Mouse (Mus musculus) stomach, embryonic 16.5 days (tissue): ENCODE data around the gene Neb. TPM values are rescaled to one million over a fixed set of nuclear protein-coding genes. Genes with fewer than 3 reads are reported as not detected.
A peak's percentile ranks its signal among the peaks of the same experiment; 100 is the strongest.

Experiments
- ATAC-seq: fragments of 200-750 bp; cut with Nextera tagmentation; 2 replicates; pipeline ENCODE4 v1.8.0; 2017; ENCODE audit warnings: moderate number of reproducible peaks, moderate TSS enrichment; ENCODE audit not compliant: insufficient read depth, low FRiP score
- H3K27ac ChIP-seq: fragments of 300-500 bp; sonication (generic); 2 replicates; pipeline ENCODE4 v1.5.1; 2014; ENCODE audit warnings: low read length
- H3K27me3 ChIP-seq: fragments of 300-500 bp; sonication (generic); 2 replicates; pipeline ENCODE4 v1.6.1; 2014; ENCODE audit warnings: low read length, control low read depth, mixed read lengths; ENCODE audit not compliant: control insufficient read depth, insufficient read depth
- H3K36me3 ChIP-seq: fragments of 300-500 bp; sonication (generic); 2 replicates; pipeline ENCODE4 v1.6.1; 2014; ENCODE audit warnings: low read length; ENCODE audit not compliant: control insufficient read depth, insufficient read depth
- H3K4me1 ChIP-seq: fragments of 300-500 bp; sonication (generic); 2 replicates; pipeline ENCODE4 v1.6.1; 2014; ENCODE audit warnings: low read length, control low read depth, mixed read lengths; ENCODE audit not compliant: control insufficient read depth, insufficient read depth
- H3K4me2 ChIP-seq: fragments of 300-500 bp; sonication (generic); 2 replicates; pipeline ENCODE4 v1.6.1; 2014; ENCODE audit warnings: low read depth, low read length, mixed read lengths
- H3K4me3 ChIP-seq: fragments of 300-500 bp; sonication (generic); replicated peaks from 2 replicates; pipeline ENCODE4 v1.5.1; 2014; ENCODE audit warnings: mild to moderate bottlenecking, low read length
- H3K9ac ChIP-seq: fragments of 300-500 bp; sonication (generic); 2 replicates; pipeline ENCODE4 v1.6.1; 2014; ENCODE audit warnings: low read length
- H3K9me3 ChIP-seq: fragments of 300-500 bp; sonication (generic); replicated peaks from 2 replicates; pipeline ENCODE4 v1.6.1; 2016; ENCODE audit warnings: low read length, control low read depth; ENCODE audit not compliant: control insufficient read depth
- WGBS: fragments of 180-500 bp; shearing (Covaris S2); extraction: QIAGEN DNeasy Blood & Tissue Kit; methylation state at CpG from one replicate; pipeline ENCODE4 v1.1.7; 2014; 5-methylcytosine and 5-hydroxymethylcytosine counted together
- polyA plus RNA-seq: library from polyadenylated mRNA; unstranded; fragments of >200 nt; fragmentation: Nextera tagmentation; extraction: Ambion mirVana; gene quantifications from 2 replicates; pipeline ENCODE4 v1.2.1, GENCODE M21; 2015

The Neb gene
- polyA plus RNA-seq, 1 experiment from 2014 or later = 58.5 TPM

GRCm38 (mm10) chr2:52331761-52332160 is 46.5 kb downstream of the Neb start:
- ATAC-seq = no peak
- no peaks in the 10 kb centered on the region for H3K4me1 ChIP-seq
- 87% methylated on average over 3 of the region's 3 CpGs for WGBS

GRCm38 (mm10) chr2:52327244-52327815 is 50.9 kb downstream of the Neb start:
- H3K27me3 ChIP-seq = no peaks in the 10 kb centered on the region
- H3K9ac ChIP-seq = no peak overlapping the region
- H3K4me1 ChIP-seq = no peaks in the 10 kb centered on the region
- 80% methylated on average over 4 of the region's 4 CpGs for WGBS
- no peak overlapping the region for H3K4me3 ChIP-seq
- H3K36me3 ChIP-seq = no peaks in the 10 kb centered on the region
- H3K9me3 ChIP-seq = no peaks in the 10 kb centered on the region
- no peak overlapping the region for H3K4me2 ChIP-seq
- no peak overlapping the region for H3K27ac ChIP-seq
- ATAC-seq = no peak

More at GRCm38 (mm10) chr2:52331761-52332160, 46.5 kb downstream of the Neb start:
- Histone ChIP-seq H3K27ac (no peak overlapping the region), H3K9me3 (no peaks in the 10 kb centered on the region), H3K4me2 (no peak overlapping the region), H3K36me3 (no peaks in the 10 kb centered on the region), H3K9ac (no peak overlapping the region), H3K4me3 (no peak overlapping the region), H3K27me3 (no peaks in the 10 kb centered on the region)

DNA sequence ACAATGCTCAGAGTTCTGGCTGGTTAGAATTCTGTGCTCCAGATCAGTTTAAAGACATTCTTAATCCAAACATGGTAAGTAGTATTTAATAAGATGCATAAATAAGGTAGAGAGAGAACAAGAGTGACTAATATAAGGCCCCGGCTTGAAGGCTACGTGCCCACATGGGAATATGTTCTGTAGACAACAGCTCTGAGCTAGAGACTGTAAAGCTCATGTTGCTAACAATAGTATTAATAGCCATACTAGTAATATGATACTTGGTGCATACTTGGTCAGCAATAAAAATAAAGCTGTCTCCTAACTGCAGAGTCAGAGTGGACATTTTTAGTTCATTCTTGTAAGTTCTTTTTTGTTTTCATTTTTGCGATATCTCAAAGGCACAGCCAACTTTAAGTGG is 56.4 kb downstream of the Neb start:
- 84% methylated on average over 3 of the region's 3 CpGs for WGBS
- Histone ChIP-seq H3K4me1 (0 out of 2 replicates have a peak, but pooled peaks cover 3% of the 10 kb centered on the region), H3K27me3 (no peaks in the 10 kb centered on the region), H3K4me2 (no peak overlapping the region), H3K4me3 (no peak overlapping the region), H3K27ac (no peak overlapping the region), H3K9me3 (no peaks in the 10 kb centered on the region), H3K9ac (no peak overlapping the region), H3K36me3 (no peaks in the 10 kb centered on the region)
- ATAC-seq = no peak

GRCm38 (mm10) chr2:52320175-52320574 is 58.1 kb downstream of the Neb start:
- ATAC-seq = no peak
- no peak overlapping the region for H3K4me2 ChIP-seq
- H3K9ac ChIP-seq = no peak overlapping the region
- 0 out of 2 replicates have a peak, but pooled peaks cover 3% of the 10 kb centered on the region for H3K4me1 ChIP-seq
- H3K9me3 ChIP-seq = no peaks in the 10 kb centered on the region
- 90% methylated on average over 2 of the region's 2 CpGs for WGBS
- H3K27ac ChIP-seq = no peak overlapping the region
- no peak overlapping the region for H3K4me3 ChIP-seq
- H3K36me3 ChIP-seq = no peaks in the 10 kb centered on the region
- no peaks in the 10 kb centered on the region for H3K27me3 ChIP-seq

DNA sequence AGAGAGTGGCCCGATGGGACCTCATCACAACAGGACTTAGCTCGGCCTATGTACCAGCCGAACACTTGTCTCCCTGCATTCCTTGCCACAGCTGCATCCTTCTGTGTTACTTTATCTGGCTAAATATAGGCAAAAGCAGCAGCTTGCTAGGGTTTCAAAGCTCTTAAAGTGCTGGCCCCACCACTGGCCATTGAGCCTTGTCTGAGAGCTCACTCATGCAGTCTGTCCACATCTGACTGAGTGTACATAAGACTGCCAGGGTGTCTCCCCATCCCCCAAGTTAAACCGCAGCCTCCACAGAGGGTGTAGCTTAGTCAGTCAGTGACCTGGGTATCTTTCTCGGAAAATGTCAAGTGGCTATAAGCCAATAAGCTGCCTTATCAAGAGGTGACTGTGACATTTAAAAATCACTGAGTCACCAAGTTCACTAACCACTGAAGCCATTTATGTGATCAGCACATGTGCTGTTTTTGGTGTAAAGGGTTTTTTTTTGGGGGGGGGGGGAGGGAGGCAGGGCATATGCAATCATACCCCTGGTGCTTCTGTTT is 59.2 kb downstream of the Neb start:
- Histone ChIP-seq H3K4me3 (no peak overlapping the region), H3K27ac (no peak overlapping the region), H3K27me3 (no peaks in the 10 kb centered on the region), H3K9ac (no peak overlapping the region), H3K4me1 (0 out of 2 replicates have a peak, but pooled peaks cover 3% of the 10 kb centered on the region), H3K9me3 (no peaks in the 10 kb centered on the region), H3K4me2 (no peak overlapping the region), H3K36me3 (no peaks in the 10 kb centered on the region)
- peak; percentile 87; the same call in 1 of the 2 replicates for ATAC-seq
- 49% methylated on average over 5 of the region's 5 CpGs for WGBS

GRCm38 (mm10) chr2:52317471-52317870 is 60.8 kb downstream of the Neb start:
- ATAC-seq = no peak
- no peaks in the 10 kb centered on the region for H3K9me3 ChIP-seq
- 0 out of 2 replicates have a peak, but pooled peaks cover 3% of the 10 kb centered on the region for H3K4me1 ChIP-seq
- H3K36me3 ChIP-seq = no peaks in the 10 kb centered on the region
- no peak overlapping the region for H3K9ac ChIP-seq
- H3K4me3 ChIP-seq = no peak overlapping the region
- H3K4me2 ChIP-seq = no peak overlapping the region
- WGBS = 74% methylated on average over 4 of the region's 4 CpGs
- no peaks in the 10 kb centered on the region for H3K27me3 ChIP-seq
- no peak overlapping the region for H3K27ac ChIP-seq

DNA sequence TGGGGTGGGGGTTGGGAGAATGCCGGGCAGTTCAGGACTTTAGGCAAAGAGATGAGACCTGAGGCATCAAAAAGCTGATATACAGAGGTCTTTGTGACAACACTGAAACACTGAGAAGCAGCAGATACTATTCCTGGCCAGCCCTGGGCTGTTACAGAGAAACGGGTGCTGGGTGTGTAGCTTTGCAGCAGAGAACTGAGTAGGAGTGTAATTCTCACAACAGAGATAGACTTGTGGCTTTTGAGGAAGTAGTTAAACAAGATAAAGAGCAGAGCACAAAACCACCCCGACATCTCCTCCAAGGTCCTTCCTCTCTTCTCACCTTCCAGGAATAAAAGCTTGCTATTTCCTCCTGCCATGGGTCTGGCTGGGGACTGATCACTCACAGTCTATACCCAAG is 62.5 kb downstream of the Neb start:
- Histone ChIP-seq H3K4me3 (no peak overlapping the region), H3K9me3 (no peaks in the 10 kb centered on the region), H3K27ac (no peak overlapping the region), H3K27me3 (no peaks in the 10 kb centered on the region), H3K4me2 (no peak overlapping the region), H3K9ac (no peak overlapping the region), H3K36me3 (no peaks in the 10 kb centered on the region), H3K4me1 (0 out of 2 replicates have a peak, but pooled peaks cover 3% of the 10 kb centered on the region)
- 55% methylated on average over 3 of the region's 3 CpGs for WGBS
- ATAC-seq = 0 out of 2 replicates have a peak, but pooled peaks have one; percentile 21

DNA sequence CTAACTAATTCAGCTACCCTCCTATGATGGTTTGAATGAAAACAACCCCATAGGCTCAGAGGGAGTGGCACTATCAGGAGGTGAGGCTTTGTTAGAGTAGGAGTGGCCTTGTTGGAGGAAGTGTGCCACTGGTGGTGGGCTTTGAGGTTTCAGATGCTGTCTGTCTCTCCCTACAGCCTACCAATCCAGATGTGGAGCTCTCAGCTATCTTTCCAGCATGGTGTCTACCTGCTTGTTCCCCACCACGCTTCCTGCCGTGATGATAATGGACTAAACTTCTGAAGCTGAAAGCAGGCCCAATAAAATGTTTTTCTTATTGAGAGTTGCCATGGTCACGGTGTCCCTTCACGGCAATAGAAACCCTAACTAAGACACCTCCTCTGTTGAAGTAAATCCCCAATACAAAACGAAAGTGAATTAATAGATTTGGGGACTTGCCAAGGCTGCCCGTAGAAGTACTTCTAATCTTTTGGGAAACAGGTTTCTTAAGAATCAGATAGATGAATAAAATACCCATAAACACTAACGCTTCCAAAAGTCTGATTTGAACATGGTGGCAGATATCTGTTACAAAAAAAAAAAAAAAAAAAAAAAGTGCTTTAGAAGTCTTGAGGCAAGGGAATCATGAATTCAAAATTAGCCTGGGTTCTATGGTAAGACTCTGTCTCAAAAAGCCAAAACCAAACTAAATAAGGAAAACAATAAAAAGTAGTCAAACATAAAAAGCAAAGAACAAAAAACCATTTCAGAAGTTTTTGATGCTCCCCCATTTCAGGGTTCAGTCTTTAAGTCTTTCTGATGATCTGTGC is 63.1 kb downstream of the Neb start:
- WGBS = 84% methylated on average over 7 of the region's 7 CpGs
- no peak for ATAC-seq
- H3K4me2 ChIP-seq = no peak overlapping the region
- H3K9me3 ChIP-seq = no peaks in the 10 kb centered on the region
- H3K4me3 ChIP-seq = no peak overlapping the region
- no peak overlapping the region for H3K9ac ChIP-seq
- H3K36me3 ChIP-seq = no peaks in the 10 kb centered on the region
- no peaks in the 10 kb centered on the region for H3K27me3 ChIP-seq
- no peak overlapping the region for H3K27ac ChIP-seq
- H3K4me1 ChIP-seq = 0 out of 2 replicates have a peak, but pooled peaks cover 3% of the 10 kb centered on the region

DNA sequence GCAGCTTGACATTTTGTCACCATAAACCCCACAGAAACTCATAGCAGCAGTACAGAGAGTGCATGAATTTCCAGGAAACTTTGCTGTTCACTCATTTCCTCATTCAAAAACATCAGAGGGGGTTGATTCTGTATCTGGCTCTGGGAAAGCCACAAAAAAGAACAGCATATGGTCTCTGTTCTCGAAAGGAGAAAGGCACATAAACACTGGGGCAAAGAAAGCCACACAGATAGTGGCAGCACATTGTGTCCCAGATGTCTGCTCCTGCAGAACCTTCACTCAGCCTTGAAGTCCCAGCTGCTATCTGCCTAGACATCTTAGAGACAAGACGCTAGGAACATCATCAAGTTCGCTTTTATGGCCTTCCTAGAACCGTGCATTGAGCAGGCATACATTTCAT is 67.5 kb downstream of the Neb start:
- H3K27me3 ChIP-seq = no peaks in the 10 kb centered on the region
- no peak overlapping the region for H3K4me2 ChIP-seq
- H3K36me3 ChIP-seq = no peaks in the 10 kb centered on the region
- H3K4me3 ChIP-seq = no peak overlapping the region
- H3K9ac ChIP-seq = no peak overlapping the region
- no peaks in the 10 kb centered on the region for H3K9me3 ChIP-seq
- H3K4me1 ChIP-seq = no peaks in the 10 kb centered on the region
- WGBS = 77% methylated on average over 4 of the region's 4 CpGs
- no peak for ATAC-seq
- no peak overlapping the region for H3K27ac ChIP-seq
